Mouse (Mus musculus) inflammation-experienced regulatory T-cells, adult 6 months (primary cell): Measurements from ENCODE around the gene Lmo2. TPM values are rescaled to one million over a fixed set of nuclear protein-coding genes. Genes with fewer than 3 reads are reported as not detected.

Experiments used
- ATAC-seq: one replicate; pipeline ENCODE4 v1.8.0; 2017
- polyA plus RNA-seq, 3 experiments: library from polyadenylated mRNA; unstranded; fragments of 100-300 nt; shearing (Covaris generic); gene quantifications; one replicate each; pipeline ENCODE4 v1.2.1; 2017

Gene Lmo2
- polyA plus RNA-seq, 3 experiments from 2014 or later: 0.38 to 0.92 (median 0.42) TPM

DNA sequence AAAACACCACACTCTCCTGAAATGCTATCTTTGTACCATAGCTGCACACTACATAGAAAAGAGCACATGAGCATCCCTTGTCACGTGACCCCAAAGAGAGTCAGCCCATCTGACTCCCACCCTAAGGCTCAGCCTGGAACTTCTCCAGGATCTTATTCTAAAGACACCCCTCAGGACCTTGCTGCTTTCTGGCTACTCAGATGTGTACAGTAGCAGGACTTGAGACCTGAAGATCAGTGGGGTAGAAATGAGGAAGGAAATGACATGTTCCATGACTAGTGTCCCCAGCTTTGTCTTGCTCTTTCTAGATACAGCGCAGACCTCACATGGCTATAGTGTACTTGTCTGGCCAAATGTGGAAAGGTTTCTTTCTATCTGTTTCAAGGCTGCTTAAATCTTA lies 12.9 kb upstream of the Lmo2 start:
- ATAC-seq: no peak

DNA sequence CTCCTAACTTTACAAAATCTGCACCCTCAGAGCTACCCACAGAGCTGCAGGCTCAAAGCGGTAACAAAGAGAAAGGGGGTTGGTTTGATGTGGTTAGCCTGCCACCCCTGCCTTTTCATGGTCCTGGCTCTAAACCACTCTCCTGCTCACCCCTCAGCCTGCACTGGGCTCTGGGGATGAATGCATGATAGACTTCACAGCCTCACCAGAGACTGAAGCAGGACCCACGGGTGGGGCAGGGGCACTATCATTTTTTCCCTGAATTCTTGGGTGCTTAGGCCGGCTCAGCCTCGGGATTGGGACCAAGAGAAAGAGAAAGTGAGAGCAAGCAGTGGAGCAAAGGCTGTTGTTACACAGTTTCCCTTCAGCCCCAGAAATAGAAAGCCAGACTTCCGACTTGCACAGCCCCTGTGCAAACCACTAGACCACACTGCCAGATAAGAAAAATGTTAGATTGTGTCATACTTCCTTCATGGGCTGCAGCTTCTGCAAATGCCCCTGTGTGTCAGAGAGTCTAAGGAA lies 12.2 kb upstream of the Lmo2 start:
- peak; percentile 58 for ATAC-seq

DNA sequence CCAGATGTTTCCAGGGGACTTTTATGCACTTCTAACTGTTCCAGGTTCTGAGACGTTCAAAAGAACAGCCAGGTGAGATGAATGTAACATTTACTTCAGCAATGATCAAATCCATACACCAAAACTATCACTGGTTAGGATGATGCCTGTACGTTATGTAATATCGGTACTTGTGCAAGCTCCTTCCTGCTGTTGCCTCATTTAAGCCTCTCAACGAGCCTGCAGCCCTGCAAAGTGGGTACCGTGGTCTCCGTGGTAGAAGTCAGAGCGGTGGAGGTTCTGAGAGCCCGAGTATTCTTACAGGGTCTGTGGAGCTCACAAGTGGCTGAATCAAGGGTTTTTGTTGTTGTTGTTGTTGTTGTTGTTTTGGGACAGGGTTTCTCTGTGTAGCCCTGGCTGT lies 10.9 kb upstream of the Lmo2 start:
- ATAC-seq: no peak

DNA sequence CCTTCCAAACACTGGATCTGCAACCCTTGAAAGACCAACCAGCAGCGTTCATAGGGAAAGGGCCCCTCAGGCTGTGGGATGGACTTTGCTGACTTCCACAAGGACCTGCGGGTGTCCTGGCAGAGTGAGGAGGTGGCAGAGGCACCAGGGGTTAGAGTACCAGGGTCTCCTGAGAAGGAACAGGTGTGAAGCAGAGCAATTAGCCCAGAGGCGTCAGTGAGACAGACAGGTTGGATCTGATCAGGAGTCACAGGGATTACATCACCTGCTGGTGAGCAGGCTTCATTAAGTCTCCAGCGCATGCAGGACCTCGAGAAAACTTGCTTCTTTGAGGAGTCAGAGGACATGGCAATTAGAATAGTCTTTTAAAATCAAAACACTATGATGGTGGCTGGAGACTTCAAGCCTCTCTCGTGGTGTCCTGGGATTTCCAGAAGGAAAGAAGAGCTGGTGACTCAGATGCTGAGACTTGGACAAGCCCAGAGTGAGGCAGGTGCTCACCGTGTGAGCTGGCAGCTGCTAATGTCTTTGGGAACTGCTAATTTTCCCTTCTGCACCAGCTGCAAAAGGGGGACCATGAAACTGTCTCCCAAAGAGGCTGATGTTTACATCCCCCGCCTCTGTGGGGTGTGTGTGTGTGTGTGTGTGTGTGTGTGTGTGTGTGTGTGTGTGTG lies 9.7 kb upstream of the Lmo2 start:
- no peak for ATAC-seq

DNA sequence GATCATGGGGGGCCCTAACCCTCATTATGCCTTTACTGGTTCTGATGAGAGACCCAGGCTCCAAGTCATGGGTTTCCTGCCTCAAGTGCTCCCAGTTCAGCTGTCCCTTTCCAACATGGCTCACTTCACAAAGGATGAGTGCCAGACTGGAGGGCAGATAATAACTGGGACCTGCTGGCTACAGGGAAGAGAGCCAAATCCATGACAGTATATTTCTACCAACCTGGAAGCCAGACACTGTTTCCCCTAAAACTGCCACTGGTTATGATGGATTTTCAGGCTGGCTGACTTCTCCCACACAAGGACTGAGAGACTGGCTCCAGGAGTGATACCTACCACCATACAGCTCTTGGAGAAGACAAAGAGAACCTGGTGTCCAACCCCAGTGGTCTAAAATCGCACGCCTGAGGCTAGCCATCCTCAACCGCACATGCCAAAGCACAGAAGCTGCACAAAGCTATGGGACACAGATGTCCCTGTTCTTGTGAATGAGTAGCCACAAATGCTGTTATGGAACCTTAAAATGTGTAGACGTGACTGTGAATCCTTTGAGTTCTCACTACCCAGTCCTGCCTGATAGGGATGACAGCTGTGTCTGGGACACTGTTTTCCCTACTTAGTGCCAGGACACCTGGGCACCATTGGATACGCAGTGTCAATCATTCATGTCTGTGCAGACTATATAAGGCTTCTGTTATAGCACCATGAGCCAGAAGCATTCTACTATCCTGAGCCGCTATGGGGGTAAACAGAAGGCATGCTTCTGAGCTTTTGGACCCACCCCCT lies 4.5 kb upstream of the Lmo2 start:
- no peak for ATAC-seq

DNA sequence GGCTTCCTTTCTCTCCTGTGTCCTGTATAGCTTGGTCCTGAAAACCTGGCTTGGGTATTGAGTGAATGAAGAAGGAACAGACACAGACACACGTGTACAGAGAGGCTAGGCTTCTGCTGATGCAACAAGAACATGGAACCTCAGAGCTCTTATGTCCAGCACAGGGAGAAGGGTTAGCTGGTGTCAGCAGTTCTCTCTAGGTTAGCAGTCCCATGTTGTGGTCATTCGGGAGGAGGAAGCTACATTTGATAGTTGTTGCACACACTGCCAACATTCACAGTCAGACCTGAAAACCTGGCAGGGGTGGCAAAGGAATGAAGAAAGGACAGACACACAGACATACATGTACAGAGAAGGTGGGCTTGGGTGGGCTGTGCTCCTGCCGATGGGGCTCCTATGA lies 2.1 kb upstream of the Lmo2 start:
- ATAC-seq: no peak

DNA sequence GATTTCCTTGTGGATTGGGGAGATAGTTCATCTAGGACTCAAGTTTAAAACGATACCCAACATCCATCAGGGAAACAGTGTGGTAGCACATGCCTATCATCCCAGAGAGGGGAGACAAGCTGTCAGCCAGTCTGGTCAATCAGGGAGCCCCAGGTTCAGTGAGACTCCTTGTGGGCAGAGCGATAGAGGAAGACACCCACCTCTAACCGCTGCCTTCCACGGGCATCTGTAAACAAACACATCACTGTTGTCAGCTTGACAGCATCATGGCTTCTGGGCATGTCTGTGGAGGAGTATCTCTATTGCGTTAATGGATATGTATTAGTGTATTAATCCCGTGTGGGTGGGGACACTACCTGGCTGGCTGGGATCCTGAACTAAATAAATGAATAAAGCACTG lies 919 bp upstream of the Lmo2 start:
- ATAC-seq: no peak

DNA sequence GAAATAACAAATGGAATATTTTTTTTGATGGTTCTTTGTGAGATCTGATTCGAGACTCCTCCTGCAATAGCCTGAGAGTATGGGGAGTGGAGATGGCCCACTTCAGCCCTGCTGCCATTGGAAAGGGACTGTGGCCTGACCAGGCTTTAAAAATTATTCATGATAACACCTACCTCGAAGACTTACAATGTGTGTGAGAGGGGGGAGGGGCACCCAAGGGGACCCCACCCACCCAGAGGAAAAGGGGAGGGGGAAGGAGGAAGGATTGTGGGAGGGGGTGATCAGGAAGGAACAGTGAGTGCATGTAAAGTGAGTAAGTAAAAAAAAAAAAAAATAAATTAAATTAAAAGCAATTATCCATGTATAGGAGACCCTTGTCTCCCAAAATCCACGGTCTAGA lies 848 bp downstream of the Lmo2 start:
- no peak for ATAC-seq

DNA sequence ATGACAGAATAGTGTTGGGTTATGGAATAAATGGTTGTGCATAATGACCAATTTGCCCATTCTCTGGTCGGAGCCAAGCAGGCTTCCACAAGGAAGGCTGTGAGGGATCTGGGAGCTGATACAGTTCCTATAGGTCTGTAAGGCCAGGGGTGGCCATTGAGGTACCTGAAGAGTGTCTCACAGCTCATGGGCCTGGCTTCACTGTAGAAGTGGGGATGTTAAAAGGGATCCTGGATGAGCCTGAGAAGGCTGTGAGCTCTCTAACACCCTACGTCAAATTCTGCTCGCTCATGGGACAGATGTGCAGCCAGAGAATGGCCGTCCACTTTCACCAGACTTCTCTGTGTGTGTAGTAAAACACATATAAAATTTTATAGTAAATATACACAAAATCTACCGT lies 1.3 kb downstream of the Lmo2 start:
- no peak for ATAC-seq

DNA sequence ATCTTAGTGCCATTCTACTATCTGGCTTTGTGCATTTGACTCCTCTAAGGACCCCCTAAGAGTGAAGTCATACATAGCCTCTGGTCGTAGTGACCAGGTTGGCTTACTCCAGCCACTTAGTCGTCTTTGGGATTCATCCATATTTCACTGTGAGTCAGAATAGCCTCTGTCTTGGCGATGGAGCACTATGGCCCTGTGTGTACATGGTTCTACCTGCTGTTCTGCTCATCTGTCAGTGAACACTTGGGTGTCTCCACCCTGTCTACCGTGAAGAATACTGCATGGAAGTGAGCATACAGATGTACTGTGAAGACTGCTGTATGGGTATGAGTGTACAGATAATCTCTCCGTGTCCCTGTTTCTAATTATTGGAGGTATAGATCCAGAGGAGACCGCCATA lies 1.8 kb downstream of the Lmo2 start:
- no peak for ATAC-seq

DNA sequence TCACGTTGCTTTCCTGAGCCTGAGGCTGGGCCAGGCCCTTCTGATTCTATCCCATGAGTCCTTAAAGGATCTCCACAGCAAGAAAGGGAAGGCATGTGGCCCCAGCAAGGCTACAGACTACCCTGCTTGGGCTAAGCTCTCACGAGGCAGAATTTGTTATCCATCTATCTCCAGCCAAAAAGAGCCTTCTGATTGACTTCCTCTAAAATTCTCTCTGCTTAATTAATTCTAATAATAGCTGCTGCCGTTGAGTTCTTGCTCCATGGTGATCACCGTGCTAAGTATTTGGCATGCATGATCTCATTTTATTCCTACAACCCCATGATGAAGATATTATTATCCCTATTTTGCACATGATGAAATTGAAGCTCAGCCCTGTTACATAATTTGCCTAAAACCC lies 4.6 kb downstream of the Lmo2 start:
- ATAC-seq: no peak

DNA sequence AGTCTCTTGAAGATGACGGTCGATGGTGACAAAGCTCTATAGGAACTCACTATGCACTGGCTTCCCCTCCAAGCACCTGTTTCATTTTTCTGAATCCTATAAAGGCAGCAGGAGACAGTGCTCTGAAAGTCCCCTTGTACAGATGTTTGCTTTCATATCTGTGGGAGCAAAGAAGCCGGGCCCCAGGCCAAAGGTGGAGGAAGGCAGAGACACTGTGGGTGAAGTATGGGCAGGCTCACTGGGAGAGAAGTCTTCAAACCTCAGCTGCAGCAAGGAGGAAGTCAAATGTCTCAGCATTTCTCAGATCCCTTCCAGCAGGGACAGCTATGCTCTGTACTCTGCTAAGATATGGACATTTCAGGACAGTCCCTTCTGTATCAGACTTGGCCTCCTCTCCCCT lies 7.6 kb downstream of the Lmo2 start:
- no peak for ATAC-seq

DNA sequence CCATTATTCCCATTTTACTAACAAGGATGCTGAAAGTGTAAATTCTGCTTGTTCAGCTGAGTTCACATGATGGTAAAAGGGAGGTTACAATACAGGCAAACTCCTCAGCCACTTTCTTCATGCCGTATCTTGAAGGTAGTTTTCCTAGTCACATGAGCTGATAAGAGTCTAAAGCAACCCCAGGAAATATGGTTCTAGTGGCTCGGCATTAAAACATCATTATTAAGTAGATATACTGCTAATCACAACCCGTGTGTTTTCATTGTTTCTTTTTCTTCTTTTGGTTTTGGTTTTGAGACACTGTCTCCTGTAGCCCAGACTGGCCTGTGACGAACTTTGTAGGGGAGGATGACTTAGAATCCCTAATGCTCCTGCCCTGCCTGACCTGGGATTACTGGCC lies 10.4 kb downstream of the Lmo2 start:
- no peak for ATAC-seq

DNA sequence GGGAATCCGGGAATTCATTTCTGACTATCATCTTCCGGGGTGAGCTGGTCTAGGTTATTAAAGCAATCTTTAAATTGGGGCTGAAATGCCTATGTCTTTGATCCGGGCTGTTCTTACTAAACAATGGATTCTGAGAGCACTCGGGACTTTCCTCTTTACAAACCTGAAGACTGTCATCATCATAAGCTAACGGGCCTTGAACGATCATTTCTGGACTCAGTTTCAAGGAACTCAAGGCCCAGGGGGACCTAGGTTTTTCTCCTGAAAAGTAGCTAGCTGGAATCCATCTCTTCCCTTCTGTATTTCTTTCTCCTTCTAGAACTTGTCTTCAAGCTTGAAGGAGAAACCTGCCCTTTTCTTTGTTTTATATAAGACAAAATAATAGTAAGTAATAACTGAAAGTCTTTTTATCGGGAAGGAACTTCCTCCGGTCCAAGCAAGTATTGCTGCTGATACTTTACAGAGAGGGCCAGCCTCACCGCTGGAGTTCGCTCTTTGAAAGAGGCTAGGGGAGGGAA lies 11.2 kb downstream of the Lmo2 start:
- no peak for ATAC-seq

DNA sequence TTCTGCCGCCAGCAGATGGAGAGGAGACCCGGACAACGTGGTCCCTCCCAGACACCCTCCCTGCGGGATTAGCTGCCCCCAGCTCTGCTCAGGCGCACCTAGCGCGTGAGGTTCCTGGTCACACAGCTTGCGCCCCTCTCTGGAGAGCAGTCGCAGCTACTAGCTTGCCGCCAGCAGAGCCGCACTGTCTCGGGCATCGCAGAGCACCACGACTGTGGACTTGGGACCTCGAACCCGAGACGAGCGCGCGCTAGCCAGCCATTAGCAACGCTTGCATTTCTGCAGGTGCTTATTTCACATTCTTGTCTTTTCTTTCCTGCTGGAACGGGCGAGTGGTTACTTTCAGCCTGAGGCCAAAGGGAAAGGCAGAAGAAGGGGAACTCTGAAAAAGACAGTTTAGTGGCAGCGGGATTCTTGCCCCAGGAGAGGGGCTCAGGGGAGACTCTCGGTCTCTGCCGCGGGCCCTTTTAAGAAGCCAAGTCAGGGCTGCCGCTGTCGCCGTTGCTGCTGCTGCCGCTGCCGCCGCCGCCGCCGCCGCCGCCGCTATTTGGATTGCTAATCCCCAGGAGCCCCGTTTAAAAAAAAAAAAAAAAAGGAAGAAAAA lies 11.8 kb downstream of the Lmo2 start:
- peak; percentile 33 for ATAC-seq

DNA sequence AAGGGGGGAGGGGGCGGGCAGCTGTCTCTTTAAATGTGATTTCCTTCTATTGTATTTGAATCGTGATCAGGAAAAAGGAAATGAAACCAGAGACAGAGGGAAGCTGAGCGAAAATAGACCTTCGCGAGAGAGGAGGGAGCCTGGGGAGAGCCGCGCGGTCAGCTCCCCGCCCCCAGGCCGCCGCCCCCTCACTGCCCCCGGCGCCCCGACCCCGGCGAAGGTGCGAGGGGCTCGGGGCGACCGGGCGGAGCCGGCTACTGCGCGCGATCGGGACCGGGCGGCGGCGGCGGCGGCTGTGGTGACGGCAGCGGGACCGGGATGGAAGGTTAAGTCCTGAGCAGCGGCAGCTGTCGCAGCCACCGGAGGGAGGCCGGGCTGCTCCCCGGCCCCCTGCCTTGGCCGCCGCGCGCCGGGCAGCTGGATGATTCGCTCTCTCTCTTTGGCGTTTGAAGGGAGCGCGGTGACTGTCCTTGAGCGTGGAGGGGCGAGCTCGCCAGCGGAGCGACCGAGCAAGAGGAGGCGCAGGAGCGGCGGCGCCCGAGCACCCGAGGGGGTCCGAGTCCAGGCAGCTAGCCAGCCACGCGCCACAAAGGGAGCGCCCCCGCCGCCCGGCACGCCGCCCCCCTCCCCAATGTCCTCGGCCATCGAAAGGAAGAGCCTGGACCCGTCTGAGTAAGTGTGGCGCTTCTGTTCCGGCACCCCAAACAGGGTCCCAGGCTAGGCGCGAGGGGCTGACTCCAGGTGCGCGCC lies 12.4 kb downstream of the Lmo2 start:
- ATAC-seq: no peak

DNA sequence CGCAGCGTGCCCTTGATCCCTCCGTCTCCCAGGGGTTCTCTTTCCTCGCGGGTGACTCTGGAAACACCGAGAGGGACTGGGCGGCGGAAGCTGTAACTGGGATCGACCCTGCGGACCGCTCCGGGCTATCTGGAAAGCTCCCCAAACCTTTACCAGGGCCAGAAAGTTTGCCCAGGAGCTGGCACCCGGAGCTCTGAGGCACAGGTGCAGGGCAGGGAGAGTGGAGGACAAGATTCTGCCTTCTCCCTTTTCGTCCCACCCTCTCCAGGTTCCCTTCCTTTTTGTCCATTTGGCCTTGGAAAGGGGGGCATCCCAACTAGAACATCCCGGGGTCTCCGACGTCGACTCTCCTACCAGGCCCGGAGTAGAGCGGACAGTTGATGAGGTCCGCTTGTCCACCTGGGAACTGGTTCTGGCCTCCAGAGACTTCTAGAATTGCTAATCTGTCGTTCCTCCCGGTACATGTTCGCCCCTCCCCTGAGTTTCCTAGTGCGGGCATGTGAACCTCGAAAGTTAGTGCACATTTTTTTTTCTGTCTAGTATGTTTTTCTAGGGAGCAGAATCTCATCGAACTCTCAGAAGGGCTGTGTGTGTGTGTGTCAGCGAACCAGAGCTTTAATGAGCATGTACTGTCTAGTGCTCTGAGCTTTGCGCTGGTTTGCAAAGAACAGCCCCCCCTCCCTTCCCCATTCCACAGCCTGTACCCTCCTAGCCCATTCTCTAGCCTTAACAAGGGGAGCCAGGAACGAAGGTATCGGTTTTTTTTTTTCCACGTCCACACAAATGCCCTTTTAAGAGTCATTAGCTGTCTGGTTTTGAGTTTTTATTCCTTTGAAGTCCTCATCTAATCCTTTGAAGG lies 13.2 kb downstream of the Lmo2 start:
- no peak for ATAC-seq

DNA sequence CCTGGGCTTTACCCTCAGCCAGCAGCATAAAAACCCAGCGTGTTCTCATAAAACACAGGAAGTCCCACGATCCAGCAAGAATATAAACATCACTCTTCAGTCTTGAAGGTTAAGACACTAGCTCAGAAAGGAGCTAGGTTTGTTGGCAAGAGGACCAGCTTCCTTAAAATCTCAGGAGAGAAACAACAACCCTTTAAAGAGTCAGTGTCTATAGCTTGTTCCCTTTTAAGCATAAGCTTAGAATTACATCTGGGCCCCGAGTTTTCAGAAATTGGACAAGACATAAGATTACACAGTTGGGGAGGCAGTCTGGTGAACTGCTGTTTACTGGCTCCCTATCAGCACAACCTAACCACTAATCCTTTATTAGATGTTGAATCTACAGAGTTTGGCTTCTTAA lies 14.1 kb downstream of the Lmo2 start:
- ATAC-seq: no peak

DNA sequence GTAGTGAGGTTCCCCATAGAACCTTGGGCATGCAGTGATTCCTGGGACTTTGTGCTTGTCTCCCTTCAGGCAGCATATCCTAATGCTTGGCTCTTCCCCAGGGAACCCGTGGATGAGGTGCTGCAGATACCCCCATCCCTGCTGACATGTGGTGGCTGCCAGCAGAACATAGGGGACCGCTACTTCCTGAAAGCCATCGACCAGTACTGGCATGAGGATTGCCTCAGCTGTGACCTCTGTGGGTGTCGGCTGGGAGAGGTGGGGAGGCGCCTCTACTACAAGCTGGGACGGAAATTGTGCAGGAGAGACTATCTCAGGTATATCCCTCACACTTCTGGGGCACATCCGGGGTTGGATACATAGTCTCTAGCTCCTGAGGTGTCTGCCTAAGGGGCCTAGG lies 18.1 kb downstream of the Lmo2 start:
- no peak for ATAC-seq

DNA sequence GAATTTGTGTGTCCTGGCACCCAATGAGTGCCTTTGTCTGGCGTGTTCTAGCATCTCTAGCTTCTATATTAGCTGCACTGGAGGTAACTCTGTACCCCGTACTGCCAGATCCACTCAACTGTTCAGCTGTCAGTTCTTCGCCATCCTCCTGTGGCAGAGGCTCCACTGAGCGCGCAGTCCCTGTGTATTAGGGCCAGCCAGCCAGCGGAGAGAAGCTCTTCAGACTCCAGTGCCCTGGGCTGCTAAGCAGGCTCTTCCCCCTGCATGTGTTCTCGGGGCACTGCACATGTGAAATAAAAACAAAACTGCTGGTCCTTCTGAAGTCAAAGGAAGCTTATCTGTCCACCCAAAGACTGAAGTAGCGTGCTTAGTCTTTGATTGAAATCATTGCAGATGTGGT lies 19.4 kb downstream of the Lmo2 start:
- ATAC-seq: no peak

DNA sequence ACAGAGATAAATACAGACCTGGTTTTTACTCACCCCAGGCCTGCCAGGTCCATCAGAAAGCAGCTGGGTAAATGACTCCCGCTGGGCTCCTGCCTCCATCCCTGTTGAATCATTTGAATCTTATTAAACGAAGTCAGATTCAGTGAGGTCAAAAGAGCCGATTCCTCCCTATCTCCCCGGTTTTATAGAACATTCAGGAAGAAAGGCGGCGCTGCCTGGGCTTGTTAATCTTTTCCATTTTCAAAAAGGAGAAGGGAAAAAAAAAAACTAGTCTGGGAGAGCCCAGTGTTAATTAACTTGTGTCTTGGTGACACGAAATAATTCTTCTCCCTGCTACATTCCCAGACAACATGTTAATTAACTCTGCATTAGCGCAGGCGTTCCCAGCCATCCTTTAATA lies 19.9 kb downstream of the Lmo2 start:
- no peak for ATAC-seq

DNA sequence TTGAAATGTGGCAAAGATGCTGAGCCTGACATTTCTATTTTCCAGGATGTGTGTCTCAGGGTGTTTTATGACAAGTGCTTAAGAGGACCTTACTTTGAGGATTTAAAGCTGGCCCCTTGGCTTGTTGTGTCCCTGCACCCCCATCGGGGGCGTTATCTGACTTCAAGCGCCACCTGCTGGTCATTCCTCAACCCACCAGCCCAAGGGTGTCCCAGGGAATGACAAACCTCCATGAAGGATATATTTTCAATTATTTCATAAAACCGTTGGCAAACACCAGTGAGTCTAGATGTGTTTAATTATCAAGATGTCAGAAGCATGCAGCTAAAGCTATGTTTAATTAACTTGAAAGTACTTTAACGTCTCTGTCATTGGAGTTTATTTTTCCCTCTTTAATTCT lies 24.5 kb downstream of the Lmo2 start:
- ATAC-seq: no peak
